Mouse (Mus musculus): ENCODE results near the gene Kctd8. TPM values are rescaled to one million over a fixed set of nuclear protein-coding genes. Genes with fewer than 3 reads are reported as not detected.
"Not testable (repeated sequence)": the region's sequence is repeated elsewhere in the genome, so short reads cannot be mapped to it uniquely, and the experiment has no call there.

Kctd8 gene
- polyA plus RNA-seq, 1 experiment from 2014 or later, result 6.7 TPM

GRCm38 (mm10) chr5:69284359-69284758 is 57.1 kb downstream of the Kctd8 start:
- Histone ChIP-seq H3K4me3 (replicated peaks) (no peak overlapping the region), H3K9me3 (no peaks in the 10 kb centered on the region), H3K4me2 (replicated peaks) (no peak overlapping the region), H3K4me1 (replicated peaks) (no peaks in the 10 kb centered on the region), H3K27me3 (no peaks in the 10 kb centered on the region), H3K36me3 (no peaks in the 10 kb centered on the region), H3K27ac (no peak overlapping the region), H3K9ac (replicated peaks) (no peak overlapping the region)
- no peak for ATAC-seq
- 86% methylated on average over 6 of the region's 6 CpGs for WGBS

GRCm38 (mm10) chr5:69252366-69252765 is 89.1 kb downstream of the Kctd8 start:
- no peaks in the 10 kb centered on the region for H3K36me3 ChIP-seq
- no peak overlapping the region for H3K9ac ChIP-seq (replicated peaks)
- H3K27ac ChIP-seq, result no peak overlapping the region
- H3K9me3 ChIP-seq, result no peaks in the 10 kb centered on the region
- no peak for ATAC-seq
- H3K4me3 ChIP-seq (replicated peaks), result no peak overlapping the region
- H3K4me1 ChIP-seq (replicated peaks), result no peaks in the 10 kb centered on the region
- H3K27me3 ChIP-seq, result no peaks in the 10 kb centered on the region
- no peak overlapping the region for H3K4me2 ChIP-seq (replicated peaks)
- WGBS, result 83% methylated on average over 2 of the region's 2 CpGs

GRCm38 (mm10) chr5:69241931-69242330 is 99.5 kb downstream of the Kctd8 start:
- 83% methylated on average over 1 of the region's 1 CpGs for WGBS
- Histone ChIP-seq H3K9ac (replicated peaks) (no peak overlapping the region), H3K27me3 (no peaks in the 10 kb centered on the region), H3K27ac (no peak overlapping the region), H3K9me3 (no peaks in the 10 kb centered on the region), H3K4me2 (replicated peaks) (no peak overlapping the region), H3K4me3 (replicated peaks) (no peak overlapping the region), H3K36me3 (no peaks in the 10 kb centered on the region), H3K4me1 (replicated peaks) (no peaks in the 10 kb centered on the region)
- no peak for ATAC-seq

- WGBS, result 47% methylated on average over 4 of the region's 4 CpGs
- no peak overlapping the region for H3K9ac ChIP-seq (replicated peaks)
- no peak overlapping the region for H3K4me3 ChIP-seq (replicated peaks)
- H3K4me2 ChIP-seq (replicated peaks), result no peak overlapping the region
- H3K4me1 ChIP-seq (replicated peaks), result no peaks in the 10 kb centered on the region
- no peak overlapping the region for H3K27ac ChIP-seq
- H3K9me3 ChIP-seq, result no peaks in the 10 kb centered on the region
- ATAC-seq, result no peak
- no peaks in the 10 kb centered on the region for H3K27me3 ChIP-seq
- H3K36me3 ChIP-seq, result no peaks in the 10 kb centered on the region
These were observed 107.9 kb downstream of the Kctd8 start for GRCm38 (mm10) chr5:69233560-69233959.

GRCm38 (mm10) chr5:69231649-69232048 is 109.8 kb downstream of the Kctd8 start:
- not testable (repeated sequence) for H3K4me2 ChIP-seq (replicated peaks); H3K27ac ChIP-seq; H3K27me3 ChIP-seq; H3K4me1 ChIP-seq (replicated peaks); H3K4me3 ChIP-seq (replicated peaks); ATAC-seq; H3K9ac ChIP-seq (replicated peaks); H3K9me3 ChIP-seq; H3K36me3 ChIP-seq
- WGBS, result 94% methylated on average over 1 of the region's 1 CpGs

GRCm38 (mm10) chr5:69227147-69227546 is 114.3 kb downstream of the Kctd8 start:
- no peaks in the 10 kb centered on the region for H3K27me3 ChIP-seq
- 90% methylated on average over 2 of the region's 2 CpGs for WGBS
- ATAC-seq, result no peak
- H3K9me3 ChIP-seq, result no peaks in the 10 kb centered on the region
- no peak overlapping the region for H3K27ac ChIP-seq
- H3K4me1 ChIP-seq (replicated peaks), result no peaks in the 10 kb centered on the region
- no peak overlapping the region for H3K9ac ChIP-seq (replicated peaks)
- no peaks in the 10 kb centered on the region for H3K36me3 ChIP-seq
- H3K4me3 ChIP-seq (replicated peaks), result no peak overlapping the region
- no peak overlapping the region for H3K4me2 ChIP-seq (replicated peaks)

- WGBS, result 92% methylated on average over 1 of the region's 1 CpGs
- Histone ChIP-seq H3K27ac (no peak overlapping the region), H3K27me3 (no peaks in the 10 kb centered on the region), H3K9me3 (no peaks in the 10 kb centered on the region), H3K4me2 (replicated peaks) (no peak overlapping the region), H3K36me3 (no peaks in the 10 kb centered on the region), H3K4me3 (replicated peaks) (no peak overlapping the region), H3K4me1 (replicated peaks) (no peaks in the 10 kb centered on the region), H3K9ac (replicated peaks) (no peak overlapping the region)
- ATAC-seq, result no peak
These were observed 118.9 kb downstream of the Kctd8 start for GRCm38 (mm10) chr5:69222608-69223007.

- no peak overlapping the region for H3K9ac ChIP-seq (replicated peaks)
- H3K4me2 ChIP-seq (replicated peaks), result no peak overlapping the region
- no peak overlapping the region for H3K4me3 ChIP-seq (replicated peaks)
- no peaks in the 10 kb centered on the region for H3K9me3 ChIP-seq
- H3K36me3 ChIP-seq, result no peaks in the 10 kb centered on the region
- no peak overlapping the region for H3K27ac ChIP-seq
- H3K27me3 ChIP-seq, result no peaks in the 10 kb centered on the region
- 73% methylated on average over 3 of the region's 3 CpGs for WGBS
- ATAC-seq, result no peak
- no peaks in the 10 kb centered on the region for H3K4me1 ChIP-seq (replicated peaks)
These were observed 126.3 kb downstream of the Kctd8 start for GRCm38 (mm10) chr5:69215216-69215615.

GRCm38 (mm10) chr5:69209401-69209800 is 132.1 kb downstream of the Kctd8 start:
- Histone ChIP-seq H3K4me1 (replicated peaks) (no peaks in the 10 kb centered on the region), H3K4me3 (replicated peaks) (no peak overlapping the region), H3K4me2 (replicated peaks) (no peak overlapping the region), H3K27me3 (no peaks in the 10 kb centered on the region), H3K9ac (replicated peaks) (no peak overlapping the region), H3K36me3 (no peaks in the 10 kb centered on the region), H3K27ac (no peak overlapping the region), H3K9me3 (no peaks in the 10 kb centered on the region)
- no peak for ATAC-seq

GRCm38 (mm10) chr5:69207713-69208112 is 133.8 kb downstream of the Kctd8 start:
- 70% methylated on average over 2 of the region's 2 CpGs for WGBS
- H3K9ac ChIP-seq (replicated peaks), result no peak overlapping the region
- H3K36me3 ChIP-seq, result no peaks in the 10 kb centered on the region
- no peaks in the 10 kb centered on the region for H3K27me3 ChIP-seq
- no peaks in the 10 kb centered on the region for H3K4me1 ChIP-seq (replicated peaks)
- no peaks in the 10 kb centered on the region for H3K9me3 ChIP-seq
- H3K27ac ChIP-seq, result no peak overlapping the region
- no peak overlapping the region for H3K4me2 ChIP-seq (replicated peaks)
- H3K4me3 ChIP-seq (replicated peaks), result no peak overlapping the region
- ATAC-seq, result no peak

GRCm38 (mm10) chr5:69159897-69160509 is 181.5 kb downstream of the Kctd8 start:
- Histone ChIP-seq H3K27me3 (no peaks in the 10 kb centered on the region), H3K36me3 (no peaks in the 10 kb centered on the region), H3K9ac (replicated peaks) (no peak overlapping the region), H3K4me1 (replicated peaks) (0 out of 2 replicates have a peak, but pooled peaks cover 3% of the 10 kb centered on the region), H3K4me3 (replicated peaks) (no peak overlapping the region), H3K4me2 (replicated peaks) (no peak overlapping the region), H3K9me3 (no peaks in the 10 kb centered on the region), H3K27ac (no peak overlapping the region)
- ATAC-seq, result no peak
- WGBS, result 68% methylated on average over 4 of the region's 4 CpGs

GRCm38 (mm10) chr5:69156489-69156888 is 185.0 kb downstream of the Kctd8 start:
- Histone ChIP-seq H3K9me3 (no peaks in the 10 kb centered on the region), H3K4me3 (replicated peaks) (no peak overlapping the region), H3K4me2 (replicated peaks) (no peak overlapping the region), H3K4me1 (replicated peaks) (0 out of 2 replicates have a peak, but pooled peaks cover 3% of the 10 kb centered on the region), H3K9ac (replicated peaks) (no peak overlapping the region), H3K36me3 (no peaks in the 10 kb centered on the region), H3K27ac (no peak overlapping the region), H3K27me3 (no peaks in the 10 kb centered on the region)
- ATAC-seq, result no peak
- WGBS, result 85% methylated on average over 3 of the region's 3 CpGs

- ATAC-seq, result no peak
- H3K4me2 ChIP-seq (replicated peaks), result no peak overlapping the region
- H3K27ac ChIP-seq, result no peak overlapping the region
- no peak overlapping the region for H3K4me3 ChIP-seq (replicated peaks)
- H3K4me1 ChIP-seq (replicated peaks), result no peaks in the 10 kb centered on the region
- H3K9ac ChIP-seq (replicated peaks), result no peak overlapping the region
- 87% methylated on average over 2 of the region's 2 CpGs for WGBS
- no peaks in the 10 kb centered on the region for H3K9me3 ChIP-seq
- H3K36me3 ChIP-seq, result no peaks in the 10 kb centered on the region
- H3K27me3 ChIP-seq, result no peaks in the 10 kb centered on the region
These were observed 195.7 kb downstream of the Kctd8 start for GRCm38 (mm10) chr5:69145827-69146226.

All from midbrain, embryonic 13.5 days (tissue).